Mouse (Mus musculus): ENCODE measurements around the gene Ssr4. TPM values are rescaled to one million over a fixed set of nuclear protein-coding genes. Genes with fewer than 3 reads are reported as not detected.

Ssr4 gene
- polyA plus RNA-seq (2014; fragmentation: Illumina TruSeq; extraction: RNeasy Lipid Tissue Mini Kit (QIAGEN cat#74804); ENCODE audit: low read depth, low replicate concordance) = 30.3 TPM

GRCm38 (mm10) chrX:73786364-73787224, at the start of gene Ssr4, which contains the start of gene Idh3g:
TSS of gene Ssr4 (plus strand) at chrX:73787028.
TSS of gene Idh3g (minus strand) at chrX:73786897.

GRCm38 (mm10) chrX:73756334-73757140, 30.3 kb upstream of the Ssr4 start, which contains the start of gene Plxnb3:
TSS of gene Plxnb3 (plus strand) at chrX:73757090.

DNA sequence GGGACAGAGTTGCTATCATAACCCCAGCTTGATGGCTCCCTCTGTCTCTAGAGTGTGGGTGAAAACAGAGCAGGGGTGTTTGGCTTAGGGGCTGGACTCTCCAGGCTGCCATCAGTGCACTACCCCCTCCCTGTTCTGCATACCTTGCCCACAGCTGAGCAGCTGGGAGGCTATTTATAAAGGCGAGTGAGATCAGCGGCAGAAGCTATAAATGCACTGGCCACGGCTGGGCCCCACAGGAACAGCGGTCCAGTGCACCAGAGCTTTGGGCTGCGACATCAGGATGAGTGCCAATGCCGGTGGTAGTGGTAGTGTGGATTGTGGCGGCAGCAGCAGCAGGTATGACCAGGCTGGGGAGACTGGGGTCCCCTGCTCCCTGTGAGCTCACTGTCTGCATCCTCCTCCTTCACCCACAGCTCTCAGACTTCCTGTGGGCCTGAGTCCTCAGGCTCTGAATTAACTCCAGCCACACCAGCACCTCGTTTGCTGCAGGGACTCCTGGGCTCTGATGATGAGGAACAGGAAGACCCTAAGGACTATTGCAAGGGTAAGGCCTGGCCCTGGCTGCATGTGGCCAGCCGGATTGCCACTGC, 12.6 kb upstream of the Ssr4 start, which contains the start of gene Srpk3:
TSS of gene Srpk3 (plus strand) at position 238 of the 593 bp plus-strand sequence.

GRCm38 (mm10) chrX:73824185-73825151, 37.6 kb downstream of the Ssr4 start, which contains the start of gene Pdzd4:
TSS of gene Pdzd4 (minus strand) at chrX:73824969.

Other genes starting within 250 kb of the Ssr4 start
- gene Dusp9, start 147.6 kb upstream of the Ssr4 start, polyA plus RNA-seq (2014; fragmentation: Illumina TruSeq; extraction: RNeasy Lipid Tissue Mini Kit (QIAGEN cat#74804); ENCODE audit: low read depth, low replicate concordance) = 0.32 TPM
- not detected for gene Pnck, start 126.9 kb upstream of the Ssr4 start, polyA plus RNA-seq (2014; fragmentation: Illumina TruSeq; extraction: RNeasy Lipid Tissue Mini Kit (QIAGEN cat#74804); ENCODE audit: low read depth, low replicate concordance)
- gene Slc6a8, start 113.9 kb upstream of the Ssr4 start, polyA plus RNA-seq (2014; fragmentation: Illumina TruSeq; extraction: RNeasy Lipid Tissue Mini Kit (QIAGEN cat#74804); ENCODE audit: low read depth, low replicate concordance) = 126 TPM
- gene Bcap31, start 70.9 kb upstream of the Ssr4 start, polyA plus RNA-seq (2014; fragmentation: Illumina TruSeq; extraction: RNeasy Lipid Tissue Mini Kit (QIAGEN cat#74804); ENCODE audit: low read depth, low replicate concordance) = 215 TPM
- gene Abcd1, start 70.4 kb upstream of the Ssr4 start, polyA plus RNA-seq (2014; fragmentation: Illumina TruSeq; extraction: RNeasy Lipid Tissue Mini Kit (QIAGEN cat#74804); ENCODE audit: low read depth, low replicate concordance) = 1.0 TPM
- not detected for gene Plxnb3, start 29.9 kb upstream of the Ssr4 start, polyA plus RNA-seq (2014; fragmentation: Illumina TruSeq; extraction: RNeasy Lipid Tissue Mini Kit (QIAGEN cat#74804); ENCODE audit: low read depth, low replicate concordance)
- not detected for gene Srpk3, start 12.6 kb upstream of the Ssr4 start, polyA plus RNA-seq (2014; fragmentation: Illumina TruSeq; extraction: RNeasy Lipid Tissue Mini Kit (QIAGEN cat#74804); ENCODE audit: low read depth, low replicate concordance)
- 73.0 TPM for gene Idh3g, start 131 bp upstream of the Ssr4 start, polyA plus RNA-seq (2014; fragmentation: Illumina TruSeq; extraction: RNeasy Lipid Tissue Mini Kit (QIAGEN cat#74804); ENCODE audit: low read depth, low replicate concordance)
- gene Pdzd4, start 37.9 kb downstream of the Ssr4 start, polyA plus RNA-seq (2014; fragmentation: Illumina TruSeq; extraction: RNeasy Lipid Tissue Mini Kit (QIAGEN cat#74804); ENCODE audit: low read depth, low replicate concordance) = 0.36 TPM
- 10.0 TPM for gene Avpr2, start 105.1 kb downstream of the Ssr4 start, polyA plus RNA-seq (2014; fragmentation: Illumina TruSeq; extraction: RNeasy Lipid Tissue Mini Kit (QIAGEN cat#74804); ENCODE audit: low read depth, low replicate concordance)
- 4.2 TPM for gene L1cam, start 109.1 kb downstream of the Ssr4 start, polyA plus RNA-seq (2014; fragmentation: Illumina TruSeq; extraction: RNeasy Lipid Tissue Mini Kit (QIAGEN cat#74804); ENCODE audit: low read depth, low replicate concordance)
- gene Arhgap4, start 134.8 kb downstream of the Ssr4 start, polyA plus RNA-seq (2014; fragmentation: Illumina TruSeq; extraction: RNeasy Lipid Tissue Mini Kit (QIAGEN cat#74804); ENCODE audit: low read depth, low replicate concordance) = 0.85 TPM
- 5.3 TPM for gene Naa10, start 134.9 kb downstream of the Ssr4 start, polyA plus RNA-seq (2014; fragmentation: Illumina TruSeq; extraction: RNeasy Lipid Tissue Mini Kit (QIAGEN cat#74804); ENCODE audit: low read depth, low replicate concordance)
- 9.6 TPM for gene Renbp, start 143.8 kb downstream of the Ssr4 start, polyA plus RNA-seq (2014; fragmentation: Illumina TruSeq; extraction: RNeasy Lipid Tissue Mini Kit (QIAGEN cat#74804); ENCODE audit: low read depth, low replicate concordance)
- gene Hcfc1, start 179.3 kb downstream of the Ssr4 start, polyA plus RNA-seq (2014; fragmentation: Illumina TruSeq; extraction: RNeasy Lipid Tissue Mini Kit (QIAGEN cat#74804); ENCODE audit: low read depth, low replicate concordance) = 22.0 TPM
- 37.3 TPM for gene Irak1, start 236.9 kb downstream of the Ssr4 start, polyA plus RNA-seq (2014; fragmentation: Illumina TruSeq; extraction: RNeasy Lipid Tissue Mini Kit (QIAGEN cat#74804); ENCODE audit: low read depth, low replicate concordance)